Mouse (Mus musculus) kidney, adult 9 months (tissue): ENCODE results near the gene Dmrtb1.

ENCODE experiments used
- DNase-seq: peaks from one replicate; pipeline ENCODE4 v3.0.0; 2022

The Dmrtb1 gene

GRCm38 (mm10) chr4:107680311-107681098 lies 3.5 kb downstream of the Dmrtb1 start:
- DNase-seq, result no peak

GRCm38 (mm10) chr4:107675645-107676044 lies 8.4 kb downstream of the Dmrtb1 start:
- no peak for DNase-seq

GRCm38 (mm10) chr4:107674322-107674644 lies 9.7 kb downstream of the Dmrtb1 start:
- DNase-seq, result no peak

- DNase-seq, result peak; percentile 74
These were observed 10.2 kb downstream of the Dmrtb1 start for GRCm38 (mm10) chr4:107673638-107674321.

- no peak for DNase-seq
These were observed 13.3 kb downstream of the Dmrtb1 start for GRCm38 (mm10) chr4:107670731-107671130.

- no peak for DNase-seq
These were observed 15.5 kb downstream of the Dmrtb1 start for GRCm38 (mm10) chr4:107668514-107668913.

- DNase-seq, result no peak
These were observed 23.4 kb downstream of the Dmrtb1 start for GRCm38 (mm10) chr4:107660649-107661048.

- no peak for DNase-seq
These were observed 30.8 kb downstream of the Dmrtb1 start for GRCm38 (mm10) chr4:107653280-107653643.

- DNase-seq, result peak; percentile 80
These were observed 31.3 kb downstream of the Dmrtb1 start for GRCm38 (mm10) chr4:107652598-107653279.

- DNase-seq, result no peak
These were observed 33.0 kb downstream of the Dmrtb1 start for GRCm38 (mm10) chr4:107651021-107651496.

GRCm38 (mm10) chr4:107648959-107649485 lies 35.0 kb downstream of the Dmrtb1 start:
- no peak for DNase-seq

GRCm38 (mm10) chr4:107641624-107642023 lies 42.4 kb downstream of the Dmrtb1 start:
- no peak for DNase-seq

GRCm38 (mm10) chr4:107638303-107638702 lies 45.7 kb downstream of the Dmrtb1 start:
- DNase-seq, result no peak

GRCm38 (mm10) chr4:107637670-107638069 lies 46.4 kb downstream of the Dmrtb1 start:
- DNase-seq, result peak; percentile 60

GRCm38 (mm10) chr4:107636099-107636498 lies 47.9 kb downstream of the Dmrtb1 start:
- no peak for DNase-seq

GRCm38 (mm10) chr4:107634631-107635030 lies 49.4 kb downstream of the Dmrtb1 start:
- DNase-seq, result no peak

GRCm38 (mm10) chr4:107628921-107629411 lies 55.1 kb downstream of the Dmrtb1 start:
- DNase-seq, result peak; percentile 14

- DNase-seq, result no peak
These were observed 55.8 kb downstream of the Dmrtb1 start for GRCm38 (mm10) chr4:107628226-107628625.
